Mouse (Mus musculus): ENCODE results near the gene Mrps30. TPM values are rescaled to one million over a fixed set of nuclear protein-coding genes. Genes with fewer than 3 reads are reported as not detected.
"Not testable (repeated sequence)": the region's sequence is repeated elsewhere in the genome, so short reads cannot be mapped to it uniquely, and the experiment has no call there.

Gene Mrps30
- 6.9 and 14.6 TPM in 2 replicates for total RNA-seq (2015; ENCODE audit: low replicate concordance)
- 7.1 and 8.8 TPM in 2 replicates for total RNA-seq (2017; ENCODE audit: low replicate concordance)

GRCm38 (mm10) chr13:118386511-118387447, at the start of gene Mrps30, which contains the start of gene B430218F22Rik:
Gene Mrps30 (minus strand): TSS chr13:118387252.
Gene B430218F22Rik (plus strand): TSS chr13:118386630.
- peak; percentile 97 for ATAC-seq (replicated peaks; ENCODE audit: low FRiP score, poor library complexity, severe bottlenecking)

- no peak for ATAC-seq (replicated peaks; ENCODE audit: low FRiP score, poor library complexity, severe bottlenecking)
These were observed 33.8 kb upstream of the Mrps30 start for GRCm38 (mm10) chr13:118420847-118421246.

- no peak for ATAC-seq (replicated peaks; ENCODE audit: low FRiP score, poor library complexity, severe bottlenecking)
These were observed 33.4 kb upstream of the Mrps30 start for GRCm38 (mm10) chr13:118420408-118420807.

GRCm38 (mm10) chr13:118418163-118418562, 31.1 kb upstream of the Mrps30 start:
- ATAC-seq (replicated peaks; ENCODE audit: low FRiP score, poor library complexity, severe bottlenecking) = no peak

GRCm38 (mm10) chr13:118411297-118411992, 24.4 kb upstream of the Mrps30 start:
- ATAC-seq (replicated peaks; ENCODE audit: low FRiP score, poor library complexity, severe bottlenecking) = no peak

GRCm38 (mm10) chr13:118403544-118403943, 16.5 kb upstream of the Mrps30 start:
- no peak for ATAC-seq (replicated peaks; ENCODE audit: low FRiP score, poor library complexity, severe bottlenecking)

GRCm38 (mm10) chr13:118400340-118400739, 13.3 kb upstream of the Mrps30 start:
- ATAC-seq (replicated peaks; ENCODE audit: low FRiP score, poor library complexity, severe bottlenecking) = no peak

GRCm38 (mm10) chr13:118395803-118396202, 8.8 kb upstream of the Mrps30 start:
- ATAC-seq (replicated peaks; ENCODE audit: low FRiP score, poor library complexity, severe bottlenecking) = no peak

- not testable (repeated sequence) for ATAC-seq (replicated peaks; ENCODE audit: low FRiP score, poor library complexity, severe bottlenecking)
These were observed 373 bp upstream of the Mrps30 start for GRCm38 (mm10) chr13:118387448-118387801.

- no peak for ATAC-seq (replicated peaks; ENCODE audit: low FRiP score, poor library complexity, severe bottlenecking)
These were observed 6.7 kb downstream of the Mrps30 start for GRCm38 (mm10) chr13:118380381-118380780.

- ATAC-seq (replicated peaks; ENCODE audit: low FRiP score, poor library complexity, severe bottlenecking) = peak; percentile 89
These were observed 7.9 kb downstream of the Mrps30 start for GRCm38 (mm10) chr13:118379155-118379554.

- ATAC-seq (replicated peaks; ENCODE audit: low FRiP score, poor library complexity, severe bottlenecking) = no peak
These were observed 14.2 kb downstream of the Mrps30 start for GRCm38 (mm10) chr13:118372871-118373270.

GRCm38 (mm10) chr13:118365774-118366173, 21.3 kb downstream of the Mrps30 start:
- ATAC-seq (replicated peaks; ENCODE audit: low FRiP score, poor library complexity, severe bottlenecking) = no peak

- ATAC-seq (replicated peaks; ENCODE audit: low FRiP score, poor library complexity, severe bottlenecking) = no peak
These were observed 23.7 kb downstream of the Mrps30 start for GRCm38 (mm10) chr13:118363342-118363741.

GRCm38 (mm10) chr13:118350870-118351269, 36.2 kb downstream of the Mrps30 start:
- no peak; the same call in 1 of the 2 replicates for ATAC-seq (replicated peaks; ENCODE audit: low FRiP score, poor library complexity, severe bottlenecking)

- ATAC-seq (replicated peaks; ENCODE audit: low FRiP score, poor library complexity, severe bottlenecking) = no peak
These were observed 36.8 kb downstream of the Mrps30 start for GRCm38 (mm10) chr13:118350257-118350656.

Other genes starting within 250 kb of the Mrps30 start
- not detected in 2 replicates for gene B430218F22Rik, start 622 bp downstream of the Mrps30 start, total RNA-seq (2015; ENCODE audit: low replicate concordance)
- not detected in 2 replicates for gene B430218F22Rik, start 622 bp downstream of the Mrps30 start, total RNA-seq (2017; ENCODE audit: low replicate concordance)

All from erythroblast, adult 5-6 weeks (primary cell).